Mouse (Mus musculus) stomach, postnatal 0 days (tissue): ENCODE data around the gene Kcnma1. TPM values are rescaled to one million over a fixed set of nuclear protein-coding genes. Genes with fewer than 3 reads are reported as not detected.
A peak's percentile ranks its signal among the peaks of the same experiment; 100 is the strongest.

Source experiments
- ATAC-seq: fragments of 200-750 bp; cut with Nextera tagmentation; 2 replicates; pipeline ENCODE4 v1.8.0; 2017; ENCODE audit not compliant: low FRiP score, low TSS enrichment
- DNase-seq: peaks from one replicate; pipeline ENCODE4 v3.0.0-alpha.2; 2016; ENCODE audit warnings: low spot score
- H3K27ac ChIP-seq: fragments of 300-500 bp; sonication (generic); replicated peaks from 2 replicates; pipeline ENCODE4 v1.5.1; 2014; ENCODE audit warnings: mild to moderate bottlenecking, control low read depth
- H3K27me3 ChIP-seq: fragments of 300-500 bp; sonication (generic); 2 replicates; pipeline ENCODE4 v1.6.1; 2014; ENCODE audit warnings: low read length; ENCODE audit not compliant: control insufficient read depth, insufficient read depth
- H3K36me3 ChIP-seq: fragments of 300-500 bp; sonication (generic); 2 replicates; pipeline ENCODE4 v1.6.1; 2014; ENCODE audit warnings: low read length, mixed read lengths; ENCODE audit not compliant: control insufficient read depth, insufficient read depth
- H3K4me1 ChIP-seq: fragments of 300-500 bp; sonication (generic); replicated peaks from 2 replicates; pipeline ENCODE4 v1.6.1; 2014; ENCODE audit warnings: antibody characterized with exemption; ENCODE audit not compliant: control insufficient read depth, insufficient read depth
- H3K4me2 ChIP-seq: fragments of 300-500 bp; sonication (generic); replicated peaks from 2 replicates; pipeline ENCODE4 v1.6.1; 2014; ENCODE audit warnings: low read depth, mild to moderate bottlenecking, control low read depth, moderate library complexity
- H3K4me3 ChIP-seq: fragments of 300-500 bp; sonication (generic); 2 replicates; pipeline ENCODE4 v1.5.1; 2014; ENCODE audit warnings: low read depth, low read length, control low read depth
- H3K9ac ChIP-seq: fragments of 300-500 bp; sonication (generic); 2 replicates; pipeline ENCODE4 v1.6.1; 2014; ENCODE audit warnings: mild to moderate bottlenecking, low read length, control low read depth, mixed read lengths
- H3K9me3 ChIP-seq: fragments of 300-500 bp; sonication (generic); 2 replicates; pipeline ENCODE4 v1.6.1; 2016; ENCODE audit warnings: low read length; ENCODE audit not compliant: control insufficient read depth
- CTCF ChIP-seq: IDR thresholded peaks from 2 replicates; pipeline ENCODE4 v1.5.1; 2016; ENCODE audit warnings: antibody characterized with exemption, low read depth, mild to moderate bottlenecking, moderate library complexity
- EP300 ChIP-seq: optimal IDR thresholded peaks from 2 replicates; pipeline ENCODE3; 2016; ENCODE audit warnings: antibody characterized with exemption
- WGBS: fragments of 180-500 bp; shearing (Covaris S2); extraction: QIAGEN DNeasy Blood & Tissue Kit; methylation state at CpG from one replicate; pipeline ENCODE4 v1.1.7; 2014; 5-methylcytosine and 5-hydroxymethylcytosine counted together
- polyA plus RNA-seq: library from polyadenylated mRNA; unstranded; fragments of >200 nt; fragmentation: Nextera tagmentation; extraction: Ambion mirVana; gene quantifications from 2 replicates; pipeline ENCODE4 v1.2.1, GENCODE M21; 2015

Gene Kcnma1
- polyA plus RNA-seq, 1 experiment from 2014 or later, result 13.3 TPM

- H3K9me3 ChIP-seq, result no peaks in the 10 kb centered on the region
- no peak overlapping the region for H3K4me2 ChIP-seq
- H3K27ac ChIP-seq, result no peak overlapping the region
- DNase-seq, result no peak
- no peak overlapping the region for H3K9ac ChIP-seq
- TF ChIP-seq CTCF (no peak), EP300 (no peak)
- no peak for ATAC-seq
- no peaks in the 10 kb centered on the region for H3K27me3 ChIP-seq
- H3K4me3 ChIP-seq, result no peak overlapping the region
- no peaks in the 10 kb centered on the region for H3K4me1 ChIP-seq
- H3K36me3 ChIP-seq, result no peaks in the 10 kb centered on the region
Observed at GRCm38 (mm10) chr14:23741531-23741930, 272.8 kb downstream of the Kcnma1 start.

GRCm38 (mm10) chr14:23734200-23734599, 280.1 kb downstream of the Kcnma1 start:
- WGBS, result 86% methylated on average over 3 of the region's 3 CpGs
- H3K36me3 ChIP-seq, result no peaks in the 10 kb centered on the region
- ATAC-seq, result no peak
- H3K4me2 ChIP-seq, result no peak overlapping the region
- H3K4me3 ChIP-seq, result no peak overlapping the region
- no peaks in the 10 kb centered on the region for H3K27me3 ChIP-seq
- TF ChIP-seq CTCF (no peak), EP300 (no peak)
- H3K9ac ChIP-seq, result no peak overlapping the region
- H3K27ac ChIP-seq, result no peak overlapping the region
- no peaks in the 10 kb centered on the region for H3K9me3 ChIP-seq
- DNase-seq, result no peak
- H3K4me1 ChIP-seq, result no peaks in the 10 kb centered on the region

- Histone ChIP-seq H3K4me2 (no peak overlapping the region), H3K4me1 (no peaks in the 10 kb centered on the region), H3K9ac (no peak overlapping the region), H3K4me3 (no peak overlapping the region), H3K36me3 (no peaks in the 10 kb centered on the region), H3K27ac (no peak overlapping the region), H3K27me3 (no peaks in the 10 kb centered on the region), H3K9me3 (no peaks in the 10 kb centered on the region)
- peak; percentile 23 for DNase-seq
- no peak for TF ChIP-seq CTCF
- TF ChIP-seq EP300, result no peak
- WGBS, result 37% methylated on average over 2 of the region's 2 CpGs
- no peak for ATAC-seq
Observed at GRCm38 (mm10) chr14:23729377-23729776, 284.9 kb downstream of the Kcnma1 start.

GRCm38 (mm10) chr14:23723701-23724430, 290.4 kb downstream of the Kcnma1 start:
- Histone ChIP-seq H3K9ac (no peak overlapping the region), H3K4me2 (no peak overlapping the region), H3K4me1 (no peaks in the 10 kb centered on the region), H3K27me3 (no peaks in the 10 kb centered on the region), H3K27ac (no peak overlapping the region), H3K9me3 (no peaks in the 10 kb centered on the region), H3K4me3 (no peak overlapping the region), H3K36me3 (no peaks in the 10 kb centered on the region)
- 70% methylated on average over 7 of the region's 7 CpGs for WGBS
- TF ChIP-seq EP300 (no peak), CTCF (no peak)
- ATAC-seq, result no peak
- no peak for DNase-seq

- no peak for DNase-seq
- Histone ChIP-seq H3K4me3 (no peak overlapping the region), H3K4me1 (no peaks in the 10 kb centered on the region), H3K9me3 (no peaks in the 10 kb centered on the region), H3K36me3 (no peaks in the 10 kb centered on the region), H3K27ac (no peak overlapping the region), H3K27me3 (no peaks in the 10 kb centered on the region), H3K4me2 (no peak overlapping the region), H3K9ac (no peak overlapping the region)
- ATAC-seq, result no peak
- TF ChIP-seq EP300 (no peak), CTCF (no peak)
- 80% methylated on average over 3 of the region's 3 CpGs for WGBS
Observed at GRCm38 (mm10) chr14:23719246-23719645, 295.0 kb downstream of the Kcnma1 start.

GRCm38 (mm10) chr14:23718667-23719066, 295.6 kb downstream of the Kcnma1 start:
- Histone ChIP-seq H3K4me3 (no peak overlapping the region), H3K36me3 (no peaks in the 10 kb centered on the region), H3K9ac (no peak overlapping the region), H3K4me1 (no peaks in the 10 kb centered on the region), H3K4me2 (no peak overlapping the region), H3K27me3 (no peaks in the 10 kb centered on the region), H3K27ac (no peak overlapping the region), H3K9me3 (no peaks in the 10 kb centered on the region)
- DNase-seq (no peak), ATAC-seq (no peak)
- 83% methylated on average over 6 of the region's 6 CpGs for WGBS
- TF ChIP-seq CTCF, result no peak
- no peak for TF ChIP-seq EP300
